Mouse (Mus musculus) ES-E14 (cell line): Measurements from ENCODE around the gene Lag3.

ENCODE experiments used
- CHD2 ChIP-seq: IDR thresholded peaks from 2 replicates; pipeline ENCODE4 v1.6.1; 2014; ENCODE audit warnings: mild to moderate bottlenecking, low read depth, low read length, inconsistent platforms
- ZC3H11A ChIP-seq: IDR thresholded peaks from 2 replicates; pipeline ENCODE4 v1.6.1; 2012; ENCODE audit warnings: low read depth, mild to moderate bottlenecking, inconsistent platforms, low read length, borderline replicate concordance
- ZNF384 ChIP-seq: IDR thresholded peaks from 2 replicates; pipeline ENCODE4 v1.6.1; 2012; ENCODE audit warnings: low read depth, low read length, inconsistent platforms

GRCm38 (mm10) chr6:124857840-124858530 is 53.5 kb downstream of the Lag3 start:
- TF ChIP-seq ZC3H11A (no peak), CHD2 (no peak), ZNF384 (no peak)
